Mouse (Mus musculus) embryo, embryonic 10 days (tissue): ENCODE data around the gene Olfr148.
A peak's percentile ranks its signal among the peaks of the same experiment; 100 is the strongest.

Experiments used
- DNase-seq: peaks from one replicate; pipeline ENCODE4 v3.0.0-alpha.2; 2015; ENCODE audit warnings: low spot score

The Olfr148 gene

DNA sequence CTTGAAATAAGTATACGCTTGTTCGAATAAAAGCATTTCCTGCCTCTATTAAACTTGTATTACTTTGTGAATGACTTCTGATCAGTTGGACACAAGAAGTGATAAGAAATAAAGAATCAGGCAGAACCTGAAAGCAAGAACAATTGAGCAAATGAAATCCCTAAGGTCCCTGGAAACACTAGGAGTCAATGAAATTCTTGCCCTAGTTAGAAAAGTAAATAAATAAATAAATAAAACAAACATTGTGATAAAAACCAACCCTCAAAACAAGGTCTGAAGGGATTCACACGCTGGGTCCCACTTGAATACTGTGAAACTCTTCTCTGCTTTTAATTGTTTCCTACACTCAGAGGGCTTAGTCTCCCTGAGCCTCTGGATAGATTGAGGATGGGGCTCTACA, at the start of gene Olfr148:
TSS of gene Olfr148 (plus strand) at position 301 of the 400 bp plus-strand sequence.
- no peak for DNase-seq

DNA sequence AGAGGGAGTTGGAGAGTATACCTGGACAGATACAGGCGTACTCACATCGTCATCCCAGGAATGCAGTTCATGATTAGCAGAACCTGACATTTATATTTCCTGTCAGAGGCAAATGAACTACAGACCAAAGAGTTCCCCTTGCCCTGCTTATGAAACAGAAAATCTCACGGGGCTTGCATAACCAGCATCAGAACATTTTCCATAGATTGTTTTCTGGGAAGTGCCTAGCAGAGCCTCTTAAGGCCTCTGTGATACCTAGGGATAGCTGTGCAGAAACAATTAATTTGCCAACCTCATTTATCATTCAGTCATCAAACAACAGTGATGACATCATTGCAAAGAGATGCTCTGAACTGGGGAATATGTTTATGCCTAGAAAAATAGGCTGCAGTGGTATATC, 35.0 kb upstream of the Olfr148 start, which contains the start of gene Olfr959:
TSS of gene Olfr959 (minus strand) at position 101 of the 400 bp plus-strand sequence.
- DNase-seq = no peak

DNA sequence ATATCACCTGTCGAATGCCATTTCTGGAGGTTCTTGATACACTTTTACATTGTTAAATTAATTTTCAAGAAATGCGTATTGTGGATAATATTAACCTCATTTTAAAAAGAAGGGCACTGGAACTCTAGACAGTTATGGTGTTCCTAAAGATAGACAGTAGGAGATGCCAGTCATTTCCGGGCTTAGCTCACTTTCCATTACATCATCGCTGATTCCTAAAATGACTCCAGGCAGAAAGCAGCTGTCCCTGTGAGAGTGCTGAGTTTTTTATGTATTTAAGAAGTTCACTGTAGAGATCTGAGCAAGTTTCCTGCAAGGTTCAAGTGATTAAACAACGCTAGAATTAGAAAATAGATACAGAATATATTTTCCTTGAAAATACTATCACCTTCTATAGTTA, 33.4 kb upstream of the Olfr148 start:
- no peak for DNase-seq

DNA sequence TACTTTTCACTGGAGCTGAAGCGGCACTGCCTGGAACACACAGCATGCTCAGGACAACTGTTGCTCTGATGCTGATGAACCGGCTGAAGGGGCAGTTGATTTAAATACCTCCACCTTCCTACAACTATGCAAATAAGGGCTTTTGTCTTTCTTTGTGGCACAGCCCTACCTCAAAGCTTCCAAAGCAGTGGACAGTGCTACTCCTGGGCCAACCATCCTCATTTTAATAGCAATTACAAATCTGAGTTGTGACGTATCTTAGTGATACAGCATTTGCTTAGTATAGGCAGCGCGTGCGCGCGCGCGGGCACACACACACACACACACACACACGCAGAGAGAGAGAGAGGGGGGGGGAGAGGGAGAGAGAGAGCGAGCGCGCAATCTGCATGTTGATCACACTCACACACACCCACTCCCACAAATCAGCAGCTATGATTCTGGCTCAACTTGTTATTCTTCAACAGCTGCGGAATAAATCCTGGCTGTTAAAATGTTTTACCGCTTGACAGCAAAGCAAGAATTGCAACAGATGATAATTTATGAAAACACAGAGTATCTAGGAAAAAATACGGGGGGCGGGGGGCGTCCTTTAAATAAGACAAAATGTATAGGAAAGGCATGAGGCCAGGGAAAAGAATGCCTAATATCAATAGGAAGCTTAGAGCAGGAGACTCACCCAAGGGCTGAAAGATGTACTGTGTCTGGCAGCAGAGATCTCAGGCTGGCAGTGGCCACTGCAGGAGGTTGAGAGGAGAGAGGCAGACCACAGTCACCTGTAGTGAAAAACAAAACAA, 7.7 kb upstream of the Olfr148 start:
- DNase-seq = peak; percentile 49

- DNase-seq = peak; percentile 68
Measured at GRCm38 (mm10) chr9:39603333-39603845, 7.1 kb upstream of the Olfr148 start.

- peak; percentile 61 for DNase-seq
Measured at GRCm38 (mm10) chr9:39603999-39604453, 6.4 kb upstream of the Olfr148 start, which contains the start of gene AW551984. AW551984 (minus strand) TSS chr9:39604403.

- DNase-seq = no peak
Measured at GRCm38 (mm10) chr9:39608497-39608896, 2.0 kb upstream of the Olfr148 start.

DNA sequence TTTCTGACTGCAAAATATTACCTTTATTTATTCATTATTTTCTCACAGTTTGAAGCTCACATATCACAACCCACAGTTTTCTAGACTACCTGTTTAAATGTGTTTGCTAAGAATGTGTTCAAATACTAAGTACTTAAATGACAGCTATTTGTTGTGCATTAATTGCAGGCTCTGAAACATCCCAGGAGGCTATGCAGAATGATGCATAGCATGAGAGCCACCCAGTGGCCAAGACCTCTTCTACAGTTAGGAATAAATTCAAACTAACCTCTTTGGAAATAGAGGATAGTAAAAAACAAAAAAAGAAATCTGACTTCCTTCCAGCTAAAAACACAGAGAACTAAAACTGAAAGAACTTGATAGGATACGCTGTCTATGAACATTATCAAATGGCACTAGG, 1.5 kb downstream of the Olfr148 start:
- peak; percentile 55 for DNase-seq

DNA sequence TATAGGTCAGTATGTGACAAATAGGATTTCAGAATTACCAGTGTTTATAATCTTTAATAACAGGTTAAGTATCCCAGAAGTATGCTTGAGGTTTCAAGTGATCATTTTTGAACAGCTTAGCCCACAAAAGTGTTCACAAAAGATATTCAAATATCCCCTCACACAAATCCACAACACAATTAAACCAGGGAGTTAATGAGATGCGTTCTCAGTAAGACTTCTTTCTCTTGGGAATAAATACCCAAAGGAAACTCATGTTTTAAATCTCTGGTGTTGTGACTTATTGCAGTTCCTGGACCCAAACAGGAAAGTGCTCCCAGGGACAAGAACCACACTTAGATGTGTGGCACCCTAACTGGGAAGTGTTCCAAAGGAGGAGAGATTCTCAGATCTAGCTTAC, 10.6 kb downstream of the Olfr148 start, which contains the start of gene Olfr960:
TSS of gene Olfr960 (plus strand) at position 301 of the 400 bp plus-strand sequence.
- no peak for DNase-seq

- DNase-seq = no peak
Measured at GRCm38 (mm10) chr9:39623783-39624182, 13.3 kb downstream of the Olfr148 start.

GRCm38 (mm10) chr9:39624711-39625110, 14.3 kb downstream of the Olfr148 start:
- no peak for DNase-seq

- no peak for DNase-seq
Measured at GRCm38 (mm10) chr9:39629069-39629468, 18.6 kb downstream of the Olfr148 start.

- DNase-seq = no peak
Measured at GRCm38 (mm10) chr9:39633913-39634594, 23.6 kb downstream of the Olfr148 start.

GRCm38 (mm10) chr9:39644785-39645184, 34.3 kb downstream of the Olfr148 start, which contains the start of gene Olfr961:
Olfr961 (plus strand) TSS chr9:39645085.
- DNase-seq = no peak

DNA sequence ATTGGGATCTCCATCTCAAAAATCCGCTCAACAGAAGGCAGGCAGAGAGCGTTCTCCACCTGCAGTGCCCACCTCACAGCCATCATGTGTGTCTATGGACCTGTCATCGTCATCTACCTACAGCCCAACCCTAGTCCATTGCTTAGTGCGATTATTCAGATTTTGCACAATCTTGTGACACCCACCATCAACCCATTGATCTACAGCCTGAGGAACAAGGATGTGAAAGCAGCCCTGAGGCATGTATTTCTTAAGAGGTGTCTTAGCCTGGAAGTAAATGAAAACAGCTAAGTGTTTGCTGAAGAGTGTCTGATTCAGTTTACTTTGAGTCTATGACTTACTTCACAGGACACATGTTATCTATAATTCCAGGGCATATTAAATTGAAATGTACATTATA, 36.9 kb downstream of the Olfr148 start:
- DNase-seq = no peak

- DNase-seq = no peak
Measured at GRCm38 (mm10) chr9:39654756-39655396, 44.4 kb downstream of the Olfr148 start.
